Mouse (Mus musculus) gastrocnemius, postnatal 10 days (tissue): ENCODE measurements around the gene Itgb8. TPM values are rescaled to one million over a fixed set of nuclear protein-coding genes. Genes with fewer than 3 reads are reported as not detected.

Source experiments
- DNase-seq: peaks from one replicate; pipeline ENCODE4 v3.0.0; 2021; ENCODE audit warnings: mixed read lengths
- total RNA-seq, 2 experiments: library from RNA; stranded (reverse); gene quantifications; 2 replicates each; pipeline ENCODE4 v1.2.3; 2021

The Itgb8 gene
- total RNA-seq, 2 experiments from 2014 or later, result 3.6 to 4.0 TPM

- no peak for DNase-seq
These were observed 92.6 kb downstream of the Itgb8 start for GRCm38 (mm10) chr12:119146031-119146430.

- DNase-seq, result no peak
These were observed 100.7 kb downstream of the Itgb8 start for GRCm38 (mm10) chr12:119137946-119138345.

GRCm38 (mm10) chr12:119113522-119114135 lies 125.0 kb downstream of the Itgb8 start:
- no peak for DNase-seq

- DNase-seq, result no peak
These were observed 128.5 kb downstream of the Itgb8 start for GRCm38 (mm10) chr12:119110091-119110490.

Other genes with a start within 250 kb of the Itgb8 start
- not detected for gene Macc1, start 75.5 kb upstream of the Itgb8 start, total RNA-seq